Mouse (Mus musculus) lung, embryonic 14.5 days (tissue): ENCODE measurements around the gene Erap1. TPM values are rescaled to one million over a fixed set of nuclear protein-coding genes. Genes with fewer than 3 reads are reported as not detected.
"Not testable (repeated sequence)": the region's sequence is repeated elsewhere in the genome, so short reads cannot be mapped to it uniquely, and the experiment has no call there.

Experiments
- ATAC-seq: fragments of 200-750 bp; cut with Nextera tagmentation; 2 replicates; pipeline ENCODE4 v1.8.0; 2017; ENCODE audit warnings: mild to moderate bottlenecking, moderate TSS enrichment, moderate library complexity; ENCODE audit not compliant: insufficient read depth
- DNase-seq: peaks from one replicate; pipeline ENCODE4 v3.0.0-alpha.2; 2015
- H3K27ac ChIP-seq: fragments of 300-500 bp; sonication (generic); 2 replicates; pipeline ENCODE4 v1.5.1; 2014; ENCODE audit warnings: low read depth, mild to moderate bottlenecking, moderate library complexity
- H3K27me3 ChIP-seq: fragments of 300-500 bp; sonication (generic); 2 replicates; pipeline ENCODE4 v1.6.1; 2014; ENCODE audit warnings: low read length, control low read depth; ENCODE audit not compliant: insufficient read depth
- H3K36me3 ChIP-seq: fragments of 300-500 bp; sonication (generic); 2 replicates; pipeline ENCODE4 v1.6.1; 2014; ENCODE audit warnings: control low read depth; ENCODE audit not compliant: insufficient read depth
- H3K4me1 ChIP-seq: fragments of 300-500 bp; sonication (generic); 2 replicates; pipeline ENCODE4 v1.6.1; 2014; ENCODE audit warnings: antibody characterized with exemption, control low read depth; ENCODE audit not compliant: insufficient read depth
- H3K4me2 ChIP-seq: fragments of 300-500 bp; sonication (generic); 2 replicates; pipeline ENCODE4 v1.6.1; 2014; ENCODE audit warnings: mild to moderate bottlenecking
- H3K4me3 ChIP-seq: fragments of 300-500 bp; sonication (generic); 2 replicates; pipeline ENCODE4 v1.5.1; 2014; ENCODE audit warnings: low read depth, low read length
- H3K9ac ChIP-seq: fragments of 300-500 bp; sonication (generic); 2 replicates; pipeline ENCODE4 v1.6.1; 2014
- H3K9me3 ChIP-seq: fragments of 300-500 bp; sonication (generic); 2 replicates; pipeline ENCODE4 v1.6.1; 2016; ENCODE audit warnings: low read depth, low read length, control low read depth
- CTCF ChIP-seq: IDR thresholded peaks from 2 replicates; pipeline ENCODE4 v1.5.1; 2016; ENCODE audit warnings: antibody characterized with exemption, low read depth
- WGBS: fragments of 180-500 bp; shearing (Covaris S2); extraction: QIAGEN DNeasy Blood & Tissue Kit; methylation state at CpG from one replicate; pipeline ENCODE4 v1.1.7; 2014; 5-methylcytosine and 5-hydroxymethylcytosine counted together
- polyA plus RNA-seq: library from polyadenylated mRNA; unstranded; fragments of >200 nt; fragmentation: Nextera tagmentation; extraction: Ambion mirVana; gene quantifications from 2 replicates; pipeline ENCODE4 v1.2.1, GENCODE M21; 2014

Gene Erap1
- polyA plus RNA-seq = 20.9 and 35.3 TPM in 2 replicates

DNA sequence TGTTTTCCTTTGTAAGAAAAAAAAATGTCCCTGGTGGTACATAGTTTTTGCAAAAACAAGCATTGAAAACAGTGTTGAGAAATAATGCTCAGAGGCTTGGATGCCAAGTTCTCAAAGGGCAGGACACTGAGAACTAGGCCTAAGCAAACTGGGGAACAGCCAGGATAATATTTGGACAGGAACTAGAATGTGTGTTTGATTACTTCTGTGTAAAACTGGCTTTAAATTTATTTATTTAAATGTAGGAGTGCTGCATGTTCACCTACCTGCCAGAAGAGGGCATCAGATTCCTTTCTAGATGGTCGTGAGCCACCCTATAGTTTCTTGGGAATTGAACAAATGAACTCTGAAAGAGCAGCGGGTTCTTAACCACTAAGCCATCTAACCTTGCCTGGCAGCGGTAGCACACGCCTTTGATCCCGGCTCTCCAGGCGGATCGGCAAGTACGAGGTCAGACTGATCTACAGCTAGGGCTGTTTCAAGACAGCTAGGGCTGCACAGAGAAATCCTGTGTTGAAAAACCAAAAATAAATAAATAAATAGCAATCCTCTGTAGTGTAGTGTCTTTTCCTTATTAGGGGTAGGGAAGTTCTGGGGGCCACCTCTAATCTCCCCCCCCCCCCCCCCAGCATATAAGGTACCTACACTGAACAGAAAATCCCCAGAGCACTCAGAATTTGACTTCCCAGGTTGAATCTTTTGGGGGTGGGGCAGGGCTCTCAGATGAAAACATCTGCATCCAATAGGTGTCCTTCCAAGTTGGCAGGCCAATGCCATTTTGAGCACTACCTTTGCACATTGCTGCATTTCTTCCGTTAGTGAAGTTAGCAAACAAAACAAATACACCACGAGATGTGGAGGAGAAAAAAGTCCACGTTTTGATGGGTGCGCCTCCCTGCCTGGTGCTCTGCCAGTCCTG is at the start of gene Erap1:
Gene Erap1, plus strand, starts transcription at position 776 of the 919 bp plus-strand sequence.
- TF ChIP-seq CTCF = peak; percentile 77
- H3K27me3 ChIP-seq = no peaks in the 10 kb centered on the region
- ATAC-seq = peak; percentile 64
- no peaks in the 10 kb centered on the region for H3K9me3 ChIP-seq
- peak; percentile 89 for DNase-seq
- peak within 1 kb of the TSS; percentile 86 for H3K4me2 ChIP-seq
- WGBS = 0% methylated on average over 12 of the region's 12 CpGs
- no peaks in the 10 kb centered on the region for H3K36me3 ChIP-seq
- H3K27ac ChIP-seq = peak within 1 kb of the TSS; percentile 95
- H3K9ac ChIP-seq = peak within 1 kb of the TSS; percentile 93
- H3K4me1 ChIP-seq = no peaks in the 10 kb centered on the region
- H3K4me3 ChIP-seq = peak within 1 kb of the TSS; percentile 75

DNA sequence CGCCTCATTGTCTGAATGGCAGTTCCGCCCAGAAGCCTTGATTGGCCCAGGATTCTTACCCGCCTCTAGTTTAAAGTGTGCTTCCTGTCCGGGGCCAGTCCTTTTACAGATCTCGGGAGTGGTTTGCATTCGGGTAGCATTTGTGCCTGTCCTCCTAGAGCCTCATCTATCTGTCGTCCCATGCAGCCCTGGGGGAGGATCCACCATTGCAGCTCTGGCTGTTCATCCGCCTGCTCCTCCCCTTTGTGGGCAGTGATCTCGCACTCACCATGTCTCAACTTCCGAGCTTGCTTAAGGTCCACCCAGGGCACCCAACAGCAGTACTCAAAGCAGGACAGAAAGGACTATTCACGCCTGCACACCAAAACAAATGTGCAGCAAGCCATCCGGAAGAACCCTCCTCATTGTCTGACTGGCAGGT is 48.0 kb upstream of the Erap1 start:
- not testable (repeated sequence) for H3K4me3 ChIP-seq, H3K9ac ChIP-seq, H3K9me3 ChIP-seq, H3K4me1 ChIP-seq, H3K27me3 ChIP-seq, H3K27ac ChIP-seq, ATAC-seq, H3K4me2 ChIP-seq, H3K36me3 ChIP-seq
- WGBS = 51% methylated on average over 12 of the region's 12 CpGs
- peak; percentile 4 for DNase-seq

DNA sequence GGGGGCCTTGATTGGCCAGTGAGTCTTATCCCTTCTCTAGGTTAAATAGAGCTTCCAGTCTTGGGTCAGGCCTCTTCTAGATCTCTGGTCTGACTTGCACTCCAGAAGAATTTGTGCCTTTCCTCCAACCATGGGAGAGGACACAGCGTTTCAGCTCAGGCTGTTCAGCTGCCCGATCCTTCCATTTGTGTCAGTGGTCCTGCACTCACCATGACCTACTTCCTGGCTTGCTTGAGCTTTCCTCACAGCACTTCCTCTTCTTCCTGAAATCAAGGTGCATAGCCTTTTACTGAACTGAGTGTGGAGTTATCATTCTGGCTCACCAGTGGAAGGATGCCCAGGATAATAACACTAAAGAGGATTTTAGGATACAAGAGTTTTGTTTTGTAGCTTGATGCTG is 47.5 kb upstream of the Erap1 start:
- not testable (repeated sequence) for DNase-seq, H3K36me3 ChIP-seq, H3K4me2 ChIP-seq, H3K9ac ChIP-seq, ATAC-seq, H3K4me3 ChIP-seq, H3K27ac ChIP-seq, H3K4me1 ChIP-seq, H3K9me3 ChIP-seq, H3K27me3 ChIP-seq
- WGBS = 79% methylated on average over 2 of the region's 2 CpGs

- not testable (repeated sequence) for DNase-seq, H3K27me3 ChIP-seq, H3K9ac ChIP-seq, H3K27ac ChIP-seq, H3K9me3 ChIP-seq, H3K4me3 ChIP-seq, H3K4me2 ChIP-seq, H3K36me3 ChIP-seq, ATAC-seq, H3K4me1 ChIP-seq
- WGBS = 94% methylated on average over 2 of the region's 2 CpGs
Measured at GRCm38 (mm10) chr13:74597022-74597421, 42.3 kb upstream of the Erap1 start.

- no CpG with 5 or more reads among the region's 1 CpGs for WGBS
- H3K9ac ChIP-seq, H3K27ac ChIP-seq, DNase-seq, H3K27me3 ChIP-seq, ATAC-seq, H3K4me1 ChIP-seq, H3K4me2 ChIP-seq, H3K9me3 ChIP-seq, H3K4me3 ChIP-seq, H3K36me3 ChIP-seq: not testable (repeated sequence)
Measured at GRCm38 (mm10) chr13:74601776-74602175, 37.6 kb upstream of the Erap1 start.

DNA sequence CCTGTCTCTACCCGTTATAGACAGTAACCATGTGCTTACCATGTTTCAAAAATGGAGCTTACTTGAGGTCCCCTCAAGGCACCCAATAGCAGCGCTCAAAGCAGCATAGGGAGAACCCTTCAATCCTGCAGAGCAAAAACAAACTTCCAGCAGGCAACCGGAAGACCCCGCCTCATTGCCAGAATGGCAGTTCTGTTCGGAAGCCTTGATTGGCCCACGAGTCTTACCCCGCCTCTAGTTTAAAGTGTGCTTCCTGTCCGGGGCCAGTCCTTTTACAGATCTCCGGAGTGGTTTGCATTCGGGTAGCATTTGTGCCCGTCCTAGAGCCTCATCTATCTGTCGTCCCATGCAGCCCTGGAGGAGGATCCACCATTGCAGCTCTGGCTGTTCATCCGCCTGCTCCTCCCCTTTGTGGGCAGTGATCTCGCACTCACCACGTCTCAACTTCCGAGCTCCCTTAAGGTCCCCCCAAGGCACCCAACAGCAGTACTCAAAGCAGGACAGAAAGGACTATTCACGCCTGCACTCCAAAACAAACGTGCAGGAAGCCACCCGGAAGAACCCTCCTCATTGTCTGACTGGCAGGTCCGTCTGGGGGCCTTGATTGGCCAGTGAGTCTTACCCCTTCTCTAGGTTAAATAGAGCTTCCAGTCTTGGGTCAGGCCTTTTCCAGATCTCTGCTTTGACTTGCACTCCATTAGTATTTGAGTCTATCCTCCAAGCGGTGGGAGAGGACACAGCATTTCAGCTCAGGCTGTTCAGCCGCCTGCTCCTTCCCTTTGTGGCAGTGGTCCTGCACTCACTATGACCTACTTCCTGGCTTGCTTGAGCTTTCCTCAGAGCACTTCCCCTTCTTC is 22.0 kb upstream of the Erap1 start:
- H3K36me3 ChIP-seq, H3K4me1 ChIP-seq, H3K9me3 ChIP-seq, H3K27me3 ChIP-seq: not testable (repeated sequence)
- ATAC-seq = peak; percentile 99
- H3K27ac ChIP-seq = peak overlapping the region; percentile 82
- peak overlapping the region; percentile 60 for H3K4me2 ChIP-seq
- peak overlapping the region; percentile 43 for H3K4me3 ChIP-seq
- peak overlapping the region; percentile 50 for H3K9ac ChIP-seq
- WGBS = 7% methylated on average over 22 of the region's 22 CpGs
- DNase-seq = peak; percentile 90

GRCm38 (mm10) chr13:74632327-74632726 is 7.0 kb upstream of the Erap1 start:
- Histone ChIP-seq H3K4me2 (no peak overlapping the region), H3K27ac (no peak overlapping the region), H3K4me1 (no peaks in the 10 kb centered on the region), H3K4me3 (no peak overlapping the region), H3K9me3 (no peaks in the 10 kb centered on the region), H3K9ac (no peak overlapping the region), H3K36me3 (no peaks in the 10 kb centered on the region), H3K27me3 (no peaks in the 10 kb centered on the region)
- DNase-seq (no peak), ATAC-seq (no peak)
- TF ChIP-seq CTCF = no peak
- 42% methylated on average over 1 of the region's 1 CpGs for WGBS
